Mouse (Mus musculus) myocyte (in vitro differentiated cells): Measurements from ENCODE around the gene Fam81a. TPM values are rescaled to one million over a fixed set of nuclear protein-coding genes. Genes with fewer than 3 reads are reported as not detected.
A peak's percentile ranks its signal among the peaks of the same experiment; 100 is the strongest.

ENCODE experiments used
- H3K27me3 ChIP-seq: one replicate; pipeline ENCODE4 v1.6.1; 2011; ENCODE audit not compliant: control insufficient read depth, insufficient read depth, insufficient read length
- H3K36me3 ChIP-seq: one replicate; pipeline ENCODE4 v1.6.1; 2011; ENCODE audit not compliant: control insufficient read depth, insufficient read depth
- H3K4me2 ChIP-seq: one replicate; pipeline ENCODE4 v1.6.1; 2011; ENCODE audit warnings: low read depth, control low read depth
- H3K4me3 ChIP-seq: one replicate; pipeline ENCODE4 v1.5.1; 2011; ENCODE audit warnings: mild to moderate bottlenecking, control low read depth, moderate library complexity
- H3K79me2 ChIP-seq: one replicate; pipeline ENCODE4 v1.6.1; 2011; ENCODE audit not compliant: control insufficient read depth, insufficient read depth
- H3ac ChIP-seq: one replicate; pipeline ENCODE4 v1.6.1; 2011; ENCODE audit not compliant: control insufficient read depth, insufficient read length
- CEBPB ChIP-seq: IDR thresholded peaks from 2 replicates; pipeline ENCODE4 v1.6.1; 2011; ENCODE audit warnings: mild to moderate bottlenecking, moderate library complexity; ENCODE audit not compliant: poor library complexity, insufficient read depth, severe bottlenecking
- E2F4 ChIP-seq: IDR thresholded peaks from one replicate; pipeline ENCODE4 v1.6.1; 2011; ENCODE audit warnings: mild to moderate bottlenecking, control low read depth, moderate library complexity; ENCODE audit not compliant: insufficient read depth
- MAX ChIP-seq: IDR thresholded peaks from one replicate; pipeline ENCODE4 v1.6.1; 2011; ENCODE audit warnings: low read depth, mild to moderate bottlenecking, control low read depth
- MYOD1 ChIP-seq, 3 experiments: IDR thresholded peaks; one replicate each; pipeline ENCODE4 v1.6.1; 2011; ENCODE audit warnings: control low read depth in 2 of 3, low read depth in 2 of 3, mild to moderate bottlenecking in 2 of 3, moderate library complexity in 1 of 3; ENCODE audit not compliant: insufficient read length in 2 of 3, control insufficient read depth in 1 of 3
- MYOG ChIP-seq, 3 experiments: IDR thresholded peaks; one replicate each; pipeline ENCODE4 v1.6.1; 2011; ENCODE audit warnings: control low read depth in 2 of 3, low read depth in 2 of 3, mild to moderate bottlenecking in 2 of 3; ENCODE audit not compliant: insufficient read length in 2 of 3, control insufficient read depth in 1 of 3, insufficient read depth in 1 of 3
- POLR2A ChIP-seq: IDR thresholded peaks from one replicate; pipeline ENCODE4 v1.6.1; 2011; ENCODE audit warnings: low read depth, mild to moderate bottlenecking, control low read depth, moderate library complexity; ENCODE audit not compliant: insufficient read length
- POLR2AphosphoS2 ChIP-seq: IDR thresholded peaks from one replicate; pipeline ENCODE4 v1.6.1; 2011; ENCODE audit warnings: low read depth, control low read depth; ENCODE audit not compliant: insufficient read length
- REST ChIP-seq: IDR thresholded peaks from one replicate; pipeline ENCODE4 v1.6.1; 2011; ENCODE audit warnings: mild to moderate bottlenecking, control low read depth, moderate library complexity; ENCODE audit not compliant: insufficient read depth, insufficient read length
- SRF ChIP-seq: IDR thresholded peaks from one replicate; pipeline ENCODE4 v1.6.1; 2011; ENCODE audit warnings: low read depth; ENCODE audit not compliant: control insufficient read depth, insufficient read length
- TCF12 ChIP-seq: IDR thresholded peaks from one replicate; pipeline ENCODE4 v1.6.1; 2011; ENCODE audit warnings: mild to moderate bottlenecking, control low read depth; ENCODE audit not compliant: poor library complexity, insufficient read depth, severe bottlenecking
- TCF3 ChIP-seq: IDR thresholded peaks from one replicate; pipeline ENCODE4 v1.6.1; 2011; ENCODE audit warnings: low read depth, control low read depth; ENCODE audit not compliant: insufficient read length
- USF1 ChIP-seq: IDR thresholded peaks from one replicate; pipeline ENCODE4 v1.6.1; 2011; ENCODE audit warnings: low read depth, mild to moderate bottlenecking, control low read depth, moderate library complexity
- polyA plus RNA-seq: library from polyadenylated mRNA; unstranded; fragments of >200 nt; fragmentation: generic; extraction: Trizol; gene quantifications from one replicate; pipeline ENCODE4 v1.2.1, GENCODE M21; 2012; ENCODE audit warnings: missing spikeins

The Fam81a gene
- polyA plus RNA-seq, 1 experiment = 0.20 TPM

DNA sequence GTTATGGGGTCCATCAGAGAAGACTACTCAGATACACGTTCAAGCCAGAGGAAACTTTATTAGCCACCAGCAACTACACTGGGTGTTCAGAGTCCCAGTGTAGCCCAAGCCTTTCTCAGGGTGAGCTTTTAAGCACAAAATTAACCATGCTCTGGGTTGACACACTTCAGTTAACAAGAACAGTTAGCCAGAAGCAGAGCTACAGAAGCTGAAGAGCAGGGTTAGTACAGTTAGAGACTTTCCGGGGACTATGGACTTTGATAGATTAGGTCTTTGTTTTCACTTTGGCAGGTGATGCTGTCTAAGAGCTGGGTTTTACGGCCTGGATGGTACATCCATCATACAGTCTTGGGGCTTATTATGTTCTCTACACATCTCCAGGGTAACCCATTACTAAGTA, 89.6 kb downstream of the Fam81a start:
- Histone ChIP-seq H3K79me2 (no peaks in the 10 kb centered on the region), H3K4me3 (no peak overlapping the region), H3K36me3 (no peaks in the 10 kb centered on the region), H3K27me3 (no peaks in the 10 kb centered on the region), H3ac (no peak overlapping the region), H3K4me2 (no peak overlapping the region)
- no peak for TF ChIP-seq REST
- TF ChIP-seq POLR2AphosphoS2 = no peak
- TF ChIP-seq TCF3 = no peak
- TF ChIP-seq TCF12 = no peak
- no peak for TF ChIP-seq SRF
- no peak for TF ChIP-seq USF1
- TF ChIP-seq POLR2A = no peak
- no peak for TF ChIP-seq MYOG (IDR thresholded peaks at IDR 0.05; ENCODE audit: control insufficient read depth in 1 of 3, insufficient read depth in 1 of 3, insufficient read length in 2 of 3, low read depth in 2 of 3)
- no peak for TF ChIP-seq MYOD1 (IDR thresholded peaks at IDR 0.05; ENCODE audit: control insufficient read depth in 1 of 3, insufficient read length in 2 of 3, low read depth in 2 of 3)
- TF ChIP-seq CEBPB = no peak
- TF ChIP-seq E2F4 = no peak
- TF ChIP-seq MAX = no peak

- H3K4me2 ChIP-seq = peak overlapping the region; percentile 77
Observed at GRCm38 (mm10) chr9:70049839-70050238, 92.5 kb downstream of the Fam81a start.

GRCm38 (mm10) chr9:70049416-70049783, 93.0 kb downstream of the Fam81a start:
- TF ChIP-seq CEBPB (no peak), MYOD1 (IDR thresholded peaks at IDR 0.05; ENCODE audit: control insufficient read depth in 1 of 3, insufficient read length in 2 of 3, low read depth in 2 of 3) (peak; percentile 40 to 63 (median 47))
- Histone ChIP-seq H3K79me2 (no peaks in the 10 kb centered on the region), H3K4me2 (peak overlapping the region; percentile 79), H3K4me3 (no peak overlapping the region), H3K27me3 (no peaks in the 10 kb centered on the region), H3K36me3 (no peaks in the 10 kb centered on the region), H3ac (no peak overlapping the region)

More at GRCm38 (mm10) chr9:70049839-70050238, 92.5 kb downstream of the Fam81a start:
- no peak overlapping the region for H3ac ChIP-seq
- H3K4me3 ChIP-seq = no peak overlapping the region
- no peaks in the 10 kb centered on the region for H3K27me3 ChIP-seq
- H3K36me3 ChIP-seq = no peaks in the 10 kb centered on the region
- no peaks in the 10 kb centered on the region for H3K79me2 ChIP-seq
- 0 out of 2 replicates have a peak, but pooled peaks have one; percentile 54 for TF ChIP-seq CEBPB
- no peak for TF ChIP-seq TCF12

GRCm38 (mm10) chr9:70048751-70049415, 93.5 kb downstream of the Fam81a start:
- Histone ChIP-seq H3K4me2 (peak overlapping the region; percentile 79), H3K4me3 (no peak overlapping the region), H3K27me3 (no peaks in the 10 kb centered on the region), H3K79me2 (no peaks in the 10 kb centered on the region), H3ac (no peak overlapping the region), H3K36me3 (no peaks in the 10 kb centered on the region)
- TF ChIP-seq MYOG (IDR thresholded peaks at IDR 0.05; ENCODE audit: control insufficient read depth in 1 of 3, insufficient read depth in 1 of 3, insufficient read length in 2 of 3, low read depth in 2 of 3) (peak in 2 of 3 experiments; percentile 12 to 42), POLR2AphosphoS2 (no peak)

DNA sequence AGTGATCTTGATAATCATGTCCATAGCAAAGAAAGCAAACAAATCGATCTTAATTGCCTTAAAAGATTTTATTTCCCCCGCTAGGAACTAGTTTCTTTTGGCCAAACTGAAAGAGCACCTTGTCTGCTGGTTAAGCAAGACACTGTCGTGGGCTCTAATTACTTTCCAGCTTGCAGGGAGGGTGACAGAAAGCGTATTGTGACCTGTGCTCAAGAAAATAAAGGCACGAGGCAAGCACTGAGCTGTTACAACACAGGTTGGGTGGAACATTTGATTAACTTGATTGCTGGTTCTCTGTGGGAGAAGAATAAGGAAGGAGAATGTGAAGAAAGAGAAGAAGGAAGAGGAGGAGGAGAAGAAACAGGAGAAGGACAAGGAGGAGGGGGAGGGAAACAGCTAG, 94.1 kb downstream of the Fam81a start:
- Histone ChIP-seq H3K4me2 (peak overlapping the region; percentile 79), H3K4me3 (no peak overlapping the region), H3K79me2 (no peaks in the 10 kb centered on the region), H3K27me3 (no peaks in the 10 kb centered on the region), H3K36me3 (no peaks in the 10 kb centered on the region), H3ac (no peak overlapping the region)
- no peak for TF ChIP-seq CEBPB
- no peak for TF ChIP-seq E2F4
- TF ChIP-seq POLR2AphosphoS2 = no peak
- no peak for TF ChIP-seq TCF12
- TF ChIP-seq SRF = no peak
- TF ChIP-seq MYOD1 (IDR thresholded peaks at IDR 0.05; ENCODE audit: control insufficient read depth in 1 of 3, insufficient read length in 2 of 3, low read depth in 2 of 3) = no peak
- TF ChIP-seq REST = no peak
- no peak for TF ChIP-seq MAX
- no peak for TF ChIP-seq USF1
- TF ChIP-seq TCF3 = no peak
- TF ChIP-seq MYOG (IDR thresholded peaks at IDR 0.05; ENCODE audit: control insufficient read depth in 1 of 3, insufficient read depth in 1 of 3, insufficient read length in 2 of 3, low read depth in 2 of 3) = no peak

DNA sequence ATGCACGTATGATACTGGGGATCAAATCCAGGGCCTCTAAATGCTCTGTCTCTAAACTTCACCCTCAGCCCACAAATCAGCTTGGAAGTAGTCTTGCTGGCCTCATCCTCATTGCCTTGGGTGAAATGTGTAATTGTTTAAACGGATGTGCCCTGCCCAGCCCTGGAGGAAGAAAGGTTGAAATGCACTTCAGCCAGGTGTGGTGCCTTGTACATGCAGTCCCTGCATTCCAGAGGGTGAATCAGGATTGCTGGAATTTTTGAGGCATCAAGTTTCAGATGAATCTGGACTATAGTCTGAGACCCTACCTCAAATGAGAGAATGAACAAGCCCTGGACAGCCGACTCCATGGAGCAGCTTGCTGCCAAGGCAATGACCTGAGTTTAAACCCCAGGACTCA, 94.5 kb downstream of the Fam81a start:
- no peak overlapping the region for H3K4me3 ChIP-seq
- no peak for TF ChIP-seq MYOG (IDR thresholded peaks at IDR 0.05; ENCODE audit: control insufficient read depth in 1 of 3, insufficient read depth in 1 of 3, insufficient read length in 2 of 3, low read depth in 2 of 3)
- TF ChIP-seq MYOD1 (IDR thresholded peaks at IDR 0.05; ENCODE audit: control insufficient read depth in 1 of 3, insufficient read length in 2 of 3, low read depth in 2 of 3) = no peak
- no peak for TF ChIP-seq POLR2AphosphoS2
- no peak for TF ChIP-seq CEBPB
- no peak for TF ChIP-seq MAX
- TF ChIP-seq POLR2A = no peak
- no peak for TF ChIP-seq E2F4
- TF ChIP-seq TCF12 = no peak
- no peak for TF ChIP-seq SRF
- TF ChIP-seq TCF3 = no peak
- no peak for TF ChIP-seq REST
- H3K79me2 ChIP-seq = no peaks in the 10 kb centered on the region
- no peaks in the 10 kb centered on the region for H3K27me3 ChIP-seq
- H3K36me3 ChIP-seq = no peaks in the 10 kb centered on the region
- H3K4me2 ChIP-seq = peak overlapping the region; percentile 79
- H3ac ChIP-seq = no peak overlapping the region
